Mouse (Mus musculus) gastrocnemius, postnatal 10 days (tissue): ENCODE measurements around the gene Patz1. TPM values are rescaled to one million over a fixed set of nuclear protein-coding genes. Genes with fewer than 3 reads are reported as not detected.

Source experiments
- DNase-seq: peaks from one replicate; pipeline ENCODE4 v3.0.0; 2021; ENCODE audit warnings: mixed read lengths
- long read RNA-seq, 2 experiments: library from polyadenylated mRNA; stranded (forward); transcript quantifications; one replicate each; pipeline ENCODE4 v2.0.0; 2021
- total RNA-seq, 2 experiments: library from RNA; stranded (reverse); gene quantifications; 2 replicates each; pipeline ENCODE4 v1.2.3; 2021

The Patz1 gene
- 10 to 100 TPM; 19.5 to 21.0 TPM for total RNA-seq
- long read RNA-seq, experiment 1, transcript Patz1-203 (3 exons, 2,930 nt): minor isoform, 5 of 24 reads
- long read RNA-seq, experiment 1, transcript Patz1-201 (4 exons, 3,118 nt): major isoform, 11 of 24 reads
- long read RNA-seq, experiment 1, partial matches to known transcripts: 2 of 24 reads
- long read RNA-seq, experiment 1, other reads (novel, unspliced or antisense): 4 of 24 reads
- long read RNA-seq, experiment 2, transcript Patz1-201 (4 exons, 3,118 nt): major isoform, 6 of 16 reads
- long read RNA-seq, experiment 2, partial matches to known transcripts: 0 of 16 reads
- long read RNA-seq, experiment 2, other reads (novel, unspliced or antisense): 3 of 16 reads

DNA sequence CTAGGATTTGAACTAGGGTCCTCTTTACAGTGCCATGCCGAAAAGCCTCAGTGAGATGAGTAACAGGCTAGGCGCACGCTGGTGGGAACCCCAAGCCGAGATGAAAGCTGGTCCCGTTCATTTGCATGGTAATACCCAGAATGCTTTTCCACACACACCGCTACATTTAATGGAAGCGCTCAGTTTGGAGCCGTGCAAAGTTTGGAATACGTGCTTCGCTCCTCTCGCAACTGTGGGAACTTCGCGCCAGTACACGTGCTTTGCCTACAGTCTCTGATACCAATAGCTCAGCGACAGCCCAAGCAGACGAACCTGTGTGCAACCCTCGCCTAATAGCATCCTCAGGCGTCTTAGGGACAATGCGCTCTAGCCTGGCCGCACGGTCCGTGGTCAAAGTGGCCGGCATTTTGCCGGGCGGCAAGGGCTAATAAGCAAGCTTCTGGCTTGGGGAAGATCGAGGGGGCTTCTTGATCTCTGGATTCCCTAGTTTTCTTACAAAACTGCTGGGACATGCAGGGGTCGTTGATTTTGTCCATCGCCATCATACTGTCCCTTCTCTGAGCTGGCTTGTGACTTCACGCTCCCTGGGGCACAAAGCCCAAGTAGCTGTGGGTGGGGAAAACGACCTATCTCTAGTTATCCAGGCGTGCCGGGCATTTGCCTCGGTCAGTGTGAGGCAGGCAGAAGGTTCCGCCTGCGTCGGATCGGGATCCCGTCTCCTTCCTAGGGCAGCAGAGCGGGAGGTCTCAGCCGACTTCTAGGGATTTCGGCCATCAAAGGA, at the start of gene Patz1:
Patz1 (plus strand) TSS at position 354 of the 781 bp plus-strand sequence.
- peak; percentile 49 for DNase-seq

DNA sequence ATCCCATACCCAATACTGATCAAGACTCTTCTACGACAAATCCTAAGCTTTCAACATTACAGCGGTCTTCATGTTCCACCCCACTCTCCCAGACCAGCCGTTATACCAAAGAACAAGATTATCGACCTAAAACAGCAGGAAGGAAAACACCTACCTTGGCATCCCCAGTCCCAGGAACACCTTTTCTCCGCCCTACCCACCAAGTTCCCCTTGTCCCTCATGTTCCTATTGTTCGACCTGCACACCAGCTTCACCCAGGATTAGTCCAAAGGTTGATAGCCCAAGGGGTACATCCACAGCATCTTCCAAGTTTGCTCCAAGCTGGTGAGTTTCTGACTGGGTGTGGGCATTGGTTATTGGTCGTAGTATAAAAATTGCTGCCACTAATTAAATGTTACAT, 46.3 kb upstream of the Patz1 start:
- DNase-seq: no peak

DNA sequence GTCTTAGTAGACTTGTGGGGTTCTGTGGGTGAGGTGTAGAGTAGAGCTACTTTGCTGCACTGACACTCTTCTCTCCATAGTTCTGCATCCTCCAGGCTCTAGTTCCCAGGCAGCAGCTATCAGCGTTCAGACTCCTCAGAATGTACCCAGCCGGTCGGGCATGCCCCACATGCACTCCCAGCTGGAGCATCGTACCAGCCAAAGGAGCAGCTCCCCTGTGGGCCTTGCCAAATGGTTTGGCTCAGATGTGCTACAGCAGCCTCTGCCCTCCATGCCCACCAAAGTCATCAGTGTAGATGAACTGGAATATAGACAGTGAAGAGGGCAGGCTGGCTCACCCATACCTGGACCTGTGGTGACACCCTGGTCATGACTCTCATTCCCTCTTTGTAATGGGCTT, 44.9 kb upstream of the Patz1 start:
- peak; percentile 7 for DNase-seq

DNA sequence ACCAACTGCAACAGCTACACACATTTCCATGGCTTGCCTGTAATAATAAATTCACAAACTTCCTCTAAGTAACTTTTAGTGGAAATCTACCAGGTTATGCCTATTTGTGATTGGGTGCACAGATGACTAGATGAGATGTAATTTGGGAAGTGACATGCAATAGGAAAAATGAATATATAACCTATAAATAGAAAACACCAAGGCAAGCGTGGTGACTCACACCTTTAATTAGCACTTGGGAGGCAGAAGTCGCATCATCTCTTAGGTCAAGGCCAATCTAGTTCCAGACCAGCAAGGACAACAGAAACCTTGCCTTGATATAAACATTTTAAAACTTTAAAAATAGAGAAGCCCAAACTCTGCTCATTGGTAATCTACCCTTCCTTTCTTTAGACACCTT, 41.3 kb upstream of the Patz1 start:
- no peak for DNase-seq

DNA sequence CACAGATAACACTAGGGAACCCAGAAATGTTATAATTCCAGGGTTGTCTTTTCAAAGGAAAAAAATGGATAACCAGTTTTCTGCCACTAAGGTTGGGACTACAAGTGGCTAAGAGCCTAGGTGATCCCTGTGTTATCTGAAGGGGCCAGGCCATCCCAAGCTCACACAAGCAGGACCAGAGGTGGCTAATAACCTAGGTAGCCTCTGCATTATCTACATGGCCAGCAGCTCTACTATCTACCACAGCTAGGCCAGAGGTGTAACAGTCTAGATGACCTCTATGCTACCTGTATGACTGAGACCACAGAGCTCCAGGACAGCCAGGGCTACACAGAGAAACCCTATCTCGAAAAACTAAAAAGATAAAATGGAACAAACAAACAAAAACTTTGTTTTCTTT, 29.1 kb upstream of the Patz1 start:
- DNase-seq: no peak

DNA sequence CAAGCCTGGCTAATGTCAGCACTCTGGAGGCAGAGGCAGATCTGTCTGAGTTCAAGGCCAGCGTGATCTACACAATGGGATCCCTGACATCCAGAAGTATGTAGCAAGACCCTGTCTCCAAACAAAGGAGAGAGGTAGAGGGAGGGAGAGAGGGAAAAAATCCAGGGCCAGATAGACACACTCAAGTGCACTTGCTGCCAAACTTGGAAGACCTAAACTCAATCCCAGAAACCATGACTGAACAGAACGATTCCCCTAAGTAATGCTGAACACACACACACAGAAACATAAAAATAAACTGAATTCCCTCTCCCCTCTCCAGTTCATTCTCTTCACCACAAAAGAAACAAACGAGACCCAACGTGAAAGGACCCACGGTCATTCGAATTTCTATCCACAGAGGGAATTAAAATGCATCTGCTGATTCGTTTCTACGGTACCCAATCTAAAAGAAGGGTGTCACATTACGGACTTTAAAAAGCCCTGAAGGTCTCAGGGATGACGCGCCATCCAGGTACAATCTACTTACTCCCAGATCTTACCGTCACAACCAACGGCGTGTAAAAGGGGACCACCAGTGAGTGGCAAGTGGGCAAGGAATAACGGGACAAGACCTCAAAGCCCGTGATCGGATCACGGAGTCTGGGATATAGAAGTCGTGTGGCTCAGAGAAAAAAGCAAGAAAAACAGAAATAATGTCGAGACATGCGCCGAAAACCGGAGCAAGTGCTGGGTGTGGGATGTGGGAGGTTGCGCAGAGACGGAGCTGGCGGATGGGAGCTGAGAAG, 23.2 kb upstream of the Patz1 start:
- DNase-seq: no peak

DNA sequence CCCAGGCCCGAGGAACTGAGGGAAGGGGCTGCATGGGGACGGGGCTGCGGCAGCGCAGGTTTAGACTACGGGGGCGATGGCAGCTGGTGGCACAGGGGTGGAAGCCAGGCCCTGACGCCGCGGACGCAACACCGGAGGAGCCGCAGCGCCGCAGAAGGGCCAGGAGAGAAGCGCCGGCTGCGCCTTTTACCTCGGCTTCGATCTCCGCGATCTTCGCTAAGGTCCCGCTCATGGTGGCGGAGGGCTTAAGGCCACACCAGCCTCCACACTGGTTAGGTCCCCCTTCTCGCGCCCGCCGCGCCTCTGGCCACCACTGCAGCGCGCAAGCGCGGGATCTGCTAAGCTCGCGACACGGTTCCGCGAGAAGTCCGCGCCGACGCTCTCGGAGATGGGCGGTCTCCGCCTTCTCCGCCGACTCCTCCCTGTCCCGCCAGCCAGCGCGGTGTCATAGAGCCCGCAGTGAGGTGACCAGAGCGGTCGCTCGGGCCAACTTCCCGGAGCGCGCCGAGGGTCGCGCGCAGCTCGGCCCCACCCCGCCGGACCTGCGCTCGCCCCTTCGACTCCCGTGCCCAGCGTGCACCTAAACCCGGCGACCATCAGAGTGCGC, 22.5 kb upstream of the Patz1 start, which contains the start of gene Drg1:
Drg1 (minus strand) TSS at position 337 of the 607 bp plus-strand sequence.
- DNase-seq: peak; percentile 95

DNA sequence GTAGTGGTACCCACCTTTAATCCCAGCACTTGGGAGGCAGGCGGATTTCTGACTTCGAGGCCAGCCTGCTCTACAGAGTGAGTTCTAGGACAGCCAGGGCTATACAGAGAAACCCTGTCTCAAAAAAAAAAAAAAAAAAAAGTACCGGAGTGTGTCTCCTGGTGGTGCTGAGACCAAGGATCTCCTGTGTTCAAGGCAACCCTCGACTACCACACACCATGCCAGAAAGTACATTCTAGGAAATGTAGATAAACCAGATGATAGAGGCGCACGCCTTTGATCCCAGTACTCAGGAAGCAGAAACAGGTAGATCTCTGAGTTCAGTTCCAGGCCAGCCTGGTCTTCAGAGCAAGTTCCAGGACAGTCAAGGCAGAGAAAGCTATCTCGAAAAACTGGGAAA, 21.5 kb upstream of the Patz1 start:
- DNase-seq: no peak

DNA sequence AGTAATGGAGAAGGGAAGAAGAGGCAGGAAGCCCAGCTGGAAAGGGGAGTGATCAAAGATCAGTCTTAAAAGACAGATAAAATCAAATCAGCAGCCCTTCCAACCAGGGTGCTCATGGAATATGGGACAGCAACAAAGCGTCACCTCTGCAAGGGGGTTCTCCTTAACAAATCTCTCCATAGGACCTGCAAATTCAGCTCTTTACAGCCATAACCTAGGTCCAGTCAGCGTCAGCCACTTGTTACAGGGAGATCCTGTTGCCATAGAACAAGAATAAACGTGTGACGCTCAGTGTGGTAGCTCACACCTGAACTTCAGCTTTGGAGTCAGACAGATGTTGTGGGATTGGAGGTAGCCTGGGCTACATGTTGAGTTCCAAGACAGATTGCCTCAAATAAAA, 19.4 kb upstream of the Patz1 start:
- DNase-seq: no peak

DNA sequence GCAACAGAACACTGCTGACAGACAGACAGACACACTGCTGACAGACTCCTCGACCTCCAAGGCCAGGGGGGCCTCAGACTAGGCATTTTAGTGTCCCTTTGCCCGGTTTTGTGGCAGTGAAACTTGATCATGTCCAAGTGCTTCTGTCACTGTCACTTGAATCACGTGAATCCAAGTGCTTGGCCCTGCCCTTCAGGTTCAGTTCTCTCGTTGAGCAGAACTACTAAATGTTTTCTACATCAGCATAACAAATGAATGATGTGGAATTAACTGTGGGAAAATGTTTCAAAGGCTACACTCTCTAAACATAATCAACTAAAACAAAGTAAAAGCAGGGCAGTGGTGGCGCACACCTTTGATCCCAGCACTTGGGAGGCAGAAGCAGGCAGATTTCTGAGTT, 10.3 kb upstream of the Patz1 start:
- DNase-seq: no peak

DNA sequence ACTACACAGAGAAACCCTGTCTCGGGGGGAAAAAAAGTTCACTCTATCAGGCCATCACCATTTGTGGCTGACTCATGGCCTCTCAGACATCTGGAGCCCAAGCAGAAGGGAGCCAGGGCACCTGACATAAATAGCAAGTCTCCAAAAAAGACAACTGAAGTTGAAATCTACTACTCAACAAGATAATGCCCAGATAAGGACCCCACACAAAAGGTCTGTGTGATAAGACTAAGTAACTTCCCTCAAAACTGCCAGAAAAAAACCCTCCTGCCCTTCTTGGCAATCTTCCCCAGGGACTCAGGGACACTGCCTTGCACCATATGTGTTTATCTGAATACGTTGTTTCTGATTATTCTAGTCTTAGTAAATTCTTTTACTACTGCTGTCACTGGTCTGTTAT, 8.9 kb upstream of the Patz1 start:
- no peak for DNase-seq

DNA sequence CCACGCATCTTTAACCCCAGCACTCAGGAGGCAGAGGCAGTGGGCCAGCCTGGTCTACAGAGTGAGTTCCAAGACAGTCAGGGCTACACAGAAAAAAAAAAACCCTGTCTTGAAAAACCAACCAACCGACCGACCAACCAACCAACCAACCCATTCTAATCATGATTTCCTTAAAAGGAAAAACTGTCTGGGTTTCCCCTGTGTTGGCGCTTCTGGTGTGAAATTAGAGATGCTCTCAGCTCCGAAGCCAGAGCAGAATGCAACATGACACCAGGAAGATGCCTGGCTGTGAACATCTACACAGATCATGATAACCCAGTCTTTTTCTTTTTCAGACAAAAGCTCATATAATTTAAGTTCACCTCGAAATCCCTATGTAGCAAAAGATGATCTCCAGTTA, 5.8 kb upstream of the Patz1 start:
- no peak for DNase-seq

DNA sequence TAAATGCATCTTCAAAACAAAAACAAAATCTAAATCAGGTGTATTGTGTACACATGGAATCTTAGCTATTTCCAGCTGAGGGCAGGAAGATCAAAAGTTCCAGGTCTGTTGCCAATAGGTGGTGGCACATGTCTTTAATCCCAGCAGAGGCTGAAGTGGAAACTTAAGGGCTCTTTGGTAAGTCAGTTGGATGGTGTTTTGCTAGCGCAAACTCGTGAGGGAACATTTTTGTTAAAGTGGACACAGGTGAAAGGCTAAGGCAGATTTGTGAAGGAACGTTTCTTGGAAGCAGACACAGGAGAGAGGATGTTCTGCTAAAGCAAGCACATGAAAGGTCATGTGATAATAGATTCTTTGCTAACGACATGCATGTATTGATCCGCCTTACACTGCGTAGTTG, 5.0 kb upstream of the Patz1 start:
- no peak for DNase-seq

DNA sequence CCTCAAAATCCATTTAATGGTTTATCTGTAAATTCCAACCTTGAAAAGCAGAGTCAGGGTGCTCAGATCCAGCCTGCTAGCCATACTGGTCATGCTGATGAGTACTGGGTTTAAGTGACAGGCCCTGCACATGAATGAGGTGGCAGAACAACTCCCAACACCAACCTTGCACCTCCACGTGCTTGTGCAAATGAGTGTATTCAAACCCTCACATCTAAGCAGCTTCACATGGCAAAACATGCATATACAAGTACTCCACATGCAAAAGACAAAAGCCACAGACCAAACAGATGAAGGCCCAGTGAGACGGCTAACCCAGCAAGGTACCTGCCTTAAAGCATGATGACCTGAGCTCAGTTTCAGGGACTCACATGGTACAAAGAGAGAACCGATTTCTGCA, 2.7 kb upstream of the Patz1 start:
- no peak for DNase-seq

DNA sequence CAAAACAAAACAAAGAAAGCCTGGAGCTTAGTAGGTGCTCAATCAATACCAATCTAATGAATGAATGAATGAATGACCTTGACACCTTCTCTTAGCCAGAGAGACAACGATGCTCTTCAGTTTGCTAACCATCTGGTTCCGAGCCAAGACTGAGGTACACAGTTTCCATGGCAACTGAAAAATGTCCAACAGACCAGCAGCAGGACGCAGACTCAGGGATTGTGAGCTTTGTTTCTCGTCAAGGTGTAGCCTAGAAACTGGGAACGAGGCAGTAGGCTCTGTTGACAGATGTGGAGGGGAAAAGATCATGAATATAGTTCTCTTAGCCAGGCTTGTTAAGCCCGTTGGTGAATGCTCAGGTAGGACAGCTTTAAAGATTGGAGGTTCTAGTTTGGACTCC, 1.5 kb upstream of the Patz1 start:
- DNase-seq: no peak

DNA sequence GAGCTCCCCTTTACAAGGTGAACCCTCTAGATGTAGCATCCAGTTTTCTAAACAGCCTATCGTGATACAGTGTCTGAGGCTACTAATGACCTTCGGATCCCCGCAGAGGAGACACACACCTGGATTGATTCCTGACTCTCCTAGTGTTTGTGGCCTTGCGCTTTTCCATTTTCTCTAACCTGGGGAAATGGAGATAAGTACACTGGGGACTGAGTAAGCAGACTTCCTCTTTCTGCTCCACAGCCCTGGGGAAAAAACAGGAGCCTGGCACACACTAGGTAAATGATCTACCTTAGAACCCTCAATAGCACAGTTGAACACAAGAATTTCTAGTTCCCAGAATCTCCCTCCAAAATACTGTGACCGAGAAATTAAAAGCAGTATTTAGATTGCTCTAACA, 753 bp upstream of the Patz1 start:
- DNase-seq: no peak

DNA sequence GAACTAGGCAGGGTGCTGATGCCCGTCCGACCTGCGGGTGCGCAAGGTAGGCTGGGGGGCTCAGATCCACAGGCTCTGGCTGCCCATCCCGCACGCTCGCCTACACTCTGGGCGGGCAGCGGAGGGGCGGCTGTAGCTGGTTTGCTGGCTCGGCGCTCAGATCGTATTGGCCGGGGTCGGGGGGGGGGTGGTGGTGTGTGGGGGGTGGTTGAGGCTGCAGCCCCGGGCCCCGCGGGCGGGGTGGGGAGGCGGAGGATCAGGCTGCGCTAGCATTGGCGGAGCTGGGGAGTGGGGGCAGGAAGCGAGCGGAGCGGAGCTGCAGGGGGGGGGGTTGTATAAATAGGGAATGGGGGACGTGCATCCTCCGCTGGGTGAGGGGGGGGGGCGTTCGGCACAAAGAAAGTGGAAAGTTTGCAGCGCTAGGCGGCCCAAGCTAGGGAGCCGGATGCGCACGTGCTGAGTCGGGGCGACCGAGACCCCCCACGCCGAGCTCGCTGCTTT, 678 bp downstream of the Patz1 start:
- DNase-seq: peak; percentile 72

DNA sequence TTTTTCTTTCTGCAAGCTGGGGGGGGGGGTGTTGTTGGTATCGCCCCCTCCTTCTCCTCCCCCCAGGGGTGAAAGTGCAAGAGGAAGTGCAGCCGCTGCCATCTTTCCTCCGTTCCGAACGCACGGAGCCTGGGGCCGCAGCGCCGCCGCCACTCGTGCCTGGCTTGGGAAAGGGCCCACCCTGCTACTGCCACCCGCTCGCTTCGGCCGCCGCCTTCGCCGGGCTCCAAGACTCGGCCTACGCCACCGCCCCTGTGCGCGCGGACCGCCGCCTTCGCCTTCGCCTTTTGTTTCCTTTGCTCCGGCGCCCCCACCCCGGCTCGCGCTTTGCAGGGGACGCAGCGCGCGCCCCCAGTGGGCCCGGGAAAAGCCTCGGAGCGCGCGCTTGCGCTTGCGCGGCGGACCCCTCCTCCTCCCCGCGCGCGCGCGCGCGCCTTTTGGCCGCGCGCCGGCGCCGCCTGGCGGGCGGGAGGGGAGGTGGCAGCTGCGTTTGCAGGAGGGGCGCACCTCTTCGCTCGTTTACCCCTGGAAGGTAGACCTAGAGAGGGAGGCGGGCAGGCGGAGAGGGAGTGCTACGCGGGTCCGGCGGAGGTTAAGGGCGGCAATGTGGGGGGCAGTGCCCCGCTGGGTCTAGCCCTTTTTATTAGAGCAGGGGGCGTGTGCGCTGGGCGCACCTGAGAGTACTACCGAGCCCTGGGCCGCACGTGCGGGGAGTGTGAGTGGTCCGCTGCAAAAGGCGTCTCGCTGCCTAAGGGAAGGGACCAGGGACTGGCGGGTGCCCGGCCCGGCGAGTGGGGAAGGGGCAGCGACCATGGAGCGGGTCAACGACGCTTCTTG, 1.3 kb downstream of the Patz1 start:
- DNase-seq: peak; percentile 79

DNA sequence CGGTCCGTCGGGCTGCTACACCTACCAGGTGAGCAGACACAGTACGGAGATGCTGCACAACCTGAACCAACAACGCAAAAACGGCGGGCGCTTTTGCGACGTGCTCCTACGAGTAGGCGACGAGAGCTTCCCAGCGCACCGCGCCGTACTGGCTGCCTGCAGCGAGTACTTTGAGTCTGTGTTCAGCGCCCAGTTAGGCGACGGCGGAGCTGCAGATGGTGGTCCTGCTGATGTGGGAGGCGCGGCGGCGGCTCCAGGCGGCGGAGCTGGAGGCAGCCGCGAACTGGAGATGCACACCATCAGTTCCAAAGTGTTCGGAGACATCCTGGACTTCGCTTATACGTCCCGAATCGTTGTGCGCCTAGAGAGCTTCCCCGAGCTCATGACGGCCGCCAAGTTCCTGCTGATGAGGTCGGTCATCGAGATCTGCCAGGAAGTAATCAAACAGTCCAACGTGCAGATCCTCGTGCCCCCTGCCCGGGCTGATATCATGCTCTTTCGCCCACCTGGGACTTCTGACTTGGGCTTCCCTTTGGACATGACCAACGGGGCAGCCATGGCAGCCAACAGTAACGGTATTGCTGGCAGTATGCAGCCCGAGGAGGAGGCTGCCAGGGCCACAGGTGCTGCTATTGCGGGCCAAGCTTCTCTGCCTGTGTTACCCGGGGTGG, 2.1 kb downstream of the Patz1 start:
- DNase-seq: peak; percentile 55

DNA sequence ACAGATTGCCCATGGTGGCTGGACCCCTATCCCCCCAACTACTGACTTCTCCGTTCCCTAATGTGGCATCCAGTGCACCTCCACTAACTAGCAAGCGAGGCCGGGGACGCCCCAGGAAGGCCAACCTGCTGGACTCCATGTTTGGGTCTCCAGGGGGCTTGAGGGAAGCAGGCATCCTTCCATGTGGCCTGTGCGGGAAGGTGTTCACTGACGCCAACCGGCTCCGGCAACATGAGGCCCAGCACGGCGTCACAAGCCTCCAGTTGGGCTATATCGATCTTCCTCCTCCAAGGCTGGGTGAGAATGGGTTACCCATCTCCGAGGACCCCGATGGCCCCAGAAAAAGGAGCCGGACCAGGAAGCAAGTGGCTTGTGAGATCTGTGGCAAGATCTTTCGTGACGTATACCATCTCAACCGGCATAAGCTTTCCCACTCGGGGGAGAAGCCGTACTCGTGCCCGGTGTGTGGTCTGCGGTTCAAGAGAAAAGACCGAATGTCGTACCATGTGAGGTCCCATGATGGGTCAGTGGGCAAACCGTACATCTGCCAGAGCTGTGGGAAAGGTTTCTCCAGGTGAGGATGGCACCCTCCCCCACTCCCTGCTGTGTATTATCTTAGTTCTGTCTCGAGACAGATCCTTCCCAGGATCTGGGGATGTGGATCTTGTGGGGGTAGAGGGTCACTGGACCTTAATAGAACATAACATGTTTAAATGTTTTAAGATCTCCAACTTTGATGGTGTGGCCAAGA, 2.8 kb downstream of the Patz1 start:
- peak; percentile 25 for DNase-seq
